Mouse (Mus musculus): ENCODE data around the gene Olfr391-ps.

Gene Olfr391-ps

GRCm38 (mm10) chr11:73802952-73803351, at the start of gene Olfr391-ps:
Gene Olfr391-ps (minus strand): TSS chr11:73803052.
- no peak for DNase-seq (ENCODE audit: low spot score)

DNA sequence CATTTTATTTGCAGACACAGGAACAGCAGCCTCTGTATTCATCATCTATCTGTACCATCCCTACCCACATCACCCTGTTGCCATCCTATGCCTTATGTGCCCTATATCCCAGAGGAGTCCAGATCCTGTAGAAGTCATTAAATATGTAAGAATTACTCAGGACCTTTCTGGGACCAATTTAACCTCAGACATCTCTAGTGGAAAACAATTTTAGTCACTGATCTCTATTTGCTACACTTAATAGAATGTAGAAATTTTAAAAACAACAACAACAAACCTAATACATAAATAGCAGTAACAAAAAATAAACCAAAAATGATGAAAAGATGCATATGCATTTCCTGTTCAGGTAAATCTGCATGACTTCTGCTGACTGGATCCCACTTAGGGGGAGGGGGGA, 48.5 kb upstream of the Olfr391-ps start, which contains the start of gene Olfr393:
Gene Olfr393 (minus strand): TSS at position 101 of the 400 bp plus-strand sequence.
- no peak for DNase-seq (ENCODE audit: low spot score)

DNA sequence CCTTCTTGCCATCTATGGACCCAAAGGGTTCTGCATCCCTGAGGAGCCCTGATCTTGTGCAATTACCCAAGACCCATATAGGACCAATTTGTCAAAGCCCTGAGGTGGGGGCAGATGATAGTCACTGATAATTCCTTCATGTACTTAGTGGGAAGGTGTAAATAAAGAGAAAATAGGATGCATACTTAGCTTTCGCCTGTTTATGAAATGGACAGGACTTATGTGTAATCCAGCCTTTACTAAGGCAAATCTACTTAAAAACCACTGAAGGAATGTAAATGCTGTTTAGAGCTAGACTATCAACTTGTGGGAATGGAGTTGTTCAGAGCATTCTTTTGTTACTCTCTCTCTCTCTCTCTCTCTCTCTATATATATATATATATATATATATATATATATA, 14.1 kb upstream of the Olfr391-ps start, which contains the start of gene Olfr392:
Gene Olfr392 (minus strand): TSS at position 101 of the 400 bp plus-strand sequence.
- no peak for DNase-seq (ENCODE audit: low spot score)

- no peak for DNase-seq (ENCODE audit: low spot score)
Observed at GRCm38 (mm10) chr11:73782664-73783063, 20.2 kb downstream of the Olfr391-ps start, which contains the start of gene Olfr390. Gene Olfr390 (plus strand): TSS chr11:73782964.

- DNase-seq (ENCODE audit: low spot score), result no peak
Observed at GRCm38 (mm10) chr11:73780613-73781012, 22.2 kb downstream of the Olfr391-ps start, which contains the start of gene Olfr389. Gene Olfr389 (minus strand): TSS chr11:73780713.

- no peak for DNase-seq (ENCODE audit: low spot score)
Observed at GRCm38 (mm10) chr11:73759115-73759514, 43.7 kb downstream of the Olfr391-ps start.
